Mouse (Mus musculus): ENCODE data around the gene Kcnc3. TPM values are rescaled to one million over a fixed set of nuclear protein-coding genes. Genes with fewer than 3 reads are reported as not detected.

Gene Kcnc3
- polyA plus RNA-seq, 1 experiment, result 0.26 TPM

DNA sequence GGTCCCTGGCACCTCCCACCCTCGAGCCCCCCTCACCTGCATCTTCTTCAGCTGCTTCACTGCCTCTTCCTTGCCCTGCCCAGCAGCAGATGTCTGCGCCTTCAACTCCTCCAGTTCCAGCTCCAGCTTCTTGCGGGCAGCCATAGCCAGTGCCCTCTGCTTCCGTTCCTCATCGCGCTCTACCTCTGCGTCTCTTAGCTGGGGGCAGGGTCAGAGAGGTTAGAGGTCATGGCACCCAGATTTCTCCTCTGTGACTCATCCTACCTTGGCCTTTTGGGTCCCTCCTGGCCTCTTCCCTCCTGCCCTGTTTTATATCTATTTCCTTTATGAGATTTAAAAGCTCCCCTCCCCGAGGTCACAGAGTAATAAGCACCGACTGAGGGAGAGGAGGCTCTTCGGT, 24.8 kb downstream of the Kcnc3 start:
- H3K27me3 ChIP-seq (ENCODE audit: control insufficient read depth, insufficient read depth, insufficient read length), result peaks cover 47% of the 10 kb centered on the region
- H3K36me3 ChIP-seq (ENCODE audit: control insufficient read depth, insufficient read depth), result no peaks in the 10 kb centered on the region
- H3ac ChIP-seq (ENCODE audit: control insufficient read depth, insufficient read length, low read depth), result no peak overlapping the region
- no peaks in the 10 kb centered on the region for H3K79me2 ChIP-seq (ENCODE audit: control insufficient read depth, insufficient read depth)
- no peaks in the 10 kb centered on the region for H3K79me3 ChIP-seq (ENCODE audit: low read depth)
- H3K4me3 ChIP-seq (ENCODE audit: insufficient read depth, poor library complexity, severe bottlenecking), result no peak overlapping the region
- TF ChIP-seq USF1 (IDR thresholded peaks at IDR 0.05; ENCODE audit: low read depth) (no peak), FOSL1 (IDR thresholded peaks at IDR 0.05; ENCODE audit: insufficient read depth, low read length, poor library complexity, severe bottlenecking) (no peak), MAX (IDR thresholded peaks at IDR 0.05) (no peak), CEBPB (IDR thresholded peaks at IDR 0.05; ENCODE audit: low read depth) (no peak), MYOD1 (IDR thresholded peaks at IDR 0.05; ENCODE audit: control insufficient read depth, insufficient read length, low read depth) (no peak), MYOG (IDR thresholded peaks at IDR 0.05; ENCODE audit: control insufficient read depth, extremely low read depth, insufficient read length) (no peak), CTCF (IDR thresholded peaks at IDR 0.05; ENCODE audit: control insufficient read depth, insufficient read depth, insufficient read length) (no peak)

DNA sequence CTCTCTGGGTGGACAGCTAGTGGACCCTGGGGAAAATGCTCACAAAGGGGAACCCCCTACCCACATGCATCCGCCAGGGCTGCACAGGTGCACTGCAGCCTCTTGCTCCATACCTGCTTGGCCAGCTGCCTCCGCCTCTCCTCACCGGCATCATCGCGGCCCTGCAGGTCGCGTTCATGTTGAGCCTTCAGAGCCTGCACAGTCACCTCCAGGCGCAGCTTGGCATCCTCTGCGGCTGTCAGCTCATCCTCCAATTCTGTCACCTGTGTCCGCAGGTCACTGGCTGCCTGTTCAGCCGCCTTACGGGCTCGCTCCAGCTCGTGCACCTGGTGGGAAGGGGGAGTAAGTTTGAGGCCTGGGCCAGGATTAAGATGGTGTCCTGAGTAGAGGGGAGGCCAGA, 25.5 kb downstream of the Kcnc3 start:
- H3K79me2 ChIP-seq (ENCODE audit: control insufficient read depth, insufficient read depth), result no peaks in the 10 kb centered on the region
- no peaks in the 10 kb centered on the region for H3K36me3 ChIP-seq (ENCODE audit: control insufficient read depth, insufficient read depth)
- no peaks in the 10 kb centered on the region for H3K79me3 ChIP-seq (ENCODE audit: low read depth)
- H3ac ChIP-seq (ENCODE audit: control insufficient read depth, insufficient read length, low read depth), result no peak overlapping the region
- no peak overlapping the region for H3K4me3 ChIP-seq (ENCODE audit: insufficient read depth, poor library complexity, severe bottlenecking)
- peaks cover 41% of the 10 kb centered on the region for H3K27me3 ChIP-seq (ENCODE audit: control insufficient read depth, insufficient read depth, insufficient read length)
- TF ChIP-seq CTCF (IDR thresholded peaks at IDR 0.05; ENCODE audit: control insufficient read depth, insufficient read depth, insufficient read length), result no peak

DNA sequence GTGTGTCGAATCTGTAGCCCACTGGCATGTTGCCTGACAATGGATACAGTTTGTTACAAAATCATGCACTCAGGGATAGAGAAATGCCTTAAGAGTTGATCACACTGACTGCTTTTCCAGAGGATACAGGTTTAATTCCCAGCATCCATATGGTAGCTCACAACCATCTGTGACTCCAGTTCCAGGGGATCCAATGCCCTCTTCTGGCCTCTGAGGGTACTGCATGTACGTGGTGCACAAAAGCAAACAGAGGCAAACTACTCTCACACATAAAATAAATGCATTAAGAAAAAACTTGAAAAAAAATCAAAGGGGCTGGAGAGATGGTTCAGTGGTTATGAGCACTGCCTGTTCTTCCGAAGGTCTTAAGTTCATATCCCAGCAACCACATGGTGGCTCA, 26.6 kb downstream of the Kcnc3 start:
- no peaks in the 10 kb centered on the region for H3K79me2 ChIP-seq (ENCODE audit: control insufficient read depth, insufficient read depth)
- peaks cover 32% of the 10 kb centered on the region for H3K27me3 ChIP-seq (ENCODE audit: control insufficient read depth, insufficient read depth, insufficient read length)
- H3K79me3 ChIP-seq (ENCODE audit: low read depth), result no peaks in the 10 kb centered on the region
- TF ChIP-seq MYOD1 (IDR thresholded peaks at IDR 0.05; ENCODE audit: control insufficient read depth, insufficient read length, low read depth), result no peak
- TF ChIP-seq MAX (IDR thresholded peaks at IDR 0.05), result no peak
- TF ChIP-seq FOSL1 (IDR thresholded peaks at IDR 0.05; ENCODE audit: insufficient read depth, low read length, poor library complexity, severe bottlenecking), result no peak
- no peak for TF ChIP-seq CEBPB (IDR thresholded peaks at IDR 0.05; ENCODE audit: low read depth)
- no peak for TF ChIP-seq USF1 (IDR thresholded peaks at IDR 0.05; ENCODE audit: low read depth)
- no peak for TF ChIP-seq CTCF (IDR thresholded peaks at IDR 0.05; ENCODE audit: control insufficient read depth, insufficient read depth, insufficient read length)
- TF ChIP-seq MYOG (IDR thresholded peaks at IDR 0.05; ENCODE audit: control insufficient read depth, extremely low read depth, insufficient read length), result no peak
- H3K36me3 ChIP-seq (ENCODE audit: control insufficient read depth, insufficient read depth), result no peaks in the 10 kb centered on the region
- H3K4me3 ChIP-seq (ENCODE audit: insufficient read depth, poor library complexity, severe bottlenecking), result no peak overlapping the region
- H3ac ChIP-seq (ENCODE audit: control insufficient read depth, insufficient read length, low read depth), result no peak overlapping the region

DNA sequence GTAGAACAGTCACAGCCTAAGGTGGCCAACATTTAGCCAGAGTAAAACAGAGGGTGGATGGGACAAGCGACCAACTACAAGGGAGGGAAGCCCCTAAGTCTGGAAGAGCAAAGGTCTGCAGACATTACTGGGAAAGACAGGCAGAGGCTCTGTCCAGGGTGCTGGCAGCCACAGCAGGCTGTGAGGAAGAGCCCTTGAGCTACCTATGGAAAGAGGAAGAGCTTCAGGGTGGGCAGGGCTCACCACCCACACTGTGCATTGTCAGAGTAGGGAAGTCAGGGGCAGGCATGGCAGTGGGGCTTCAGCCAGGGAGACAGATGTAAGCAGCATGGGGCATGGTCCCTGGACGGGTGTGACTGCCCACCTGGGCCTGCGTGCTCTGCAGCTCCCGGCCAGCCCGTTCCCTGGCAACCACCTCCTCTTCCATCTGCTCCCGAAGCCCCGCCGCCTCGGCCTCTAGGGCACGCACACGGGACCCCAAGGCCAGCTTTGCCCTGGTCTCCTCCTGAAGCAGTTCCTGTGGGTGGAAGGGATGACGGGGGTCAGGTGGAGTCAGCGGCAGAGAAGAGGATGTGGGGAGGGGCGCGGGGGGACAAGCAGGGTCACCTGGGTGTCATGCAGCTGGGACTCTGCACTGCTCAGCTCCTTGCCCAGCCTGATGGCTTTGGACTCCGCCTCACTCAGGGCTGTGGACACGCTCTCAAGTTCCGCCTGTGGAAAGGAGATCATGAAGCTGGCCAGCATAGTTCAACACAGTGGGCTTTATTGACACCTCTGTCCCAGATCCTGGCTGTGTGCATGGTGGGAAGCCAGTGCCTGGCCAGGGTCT, 33.5 kb downstream of the Kcnc3 start:
- Histone ChIP-seq H3ac (ENCODE audit: control insufficient read depth, insufficient read length, low read depth) (no peak overlapping the region), H3K4me3 (ENCODE audit: insufficient read depth, poor library complexity, severe bottlenecking) (no peak overlapping the region), H3K79me2 (ENCODE audit: control insufficient read depth, insufficient read depth) (no peaks in the 10 kb centered on the region)

DNA sequence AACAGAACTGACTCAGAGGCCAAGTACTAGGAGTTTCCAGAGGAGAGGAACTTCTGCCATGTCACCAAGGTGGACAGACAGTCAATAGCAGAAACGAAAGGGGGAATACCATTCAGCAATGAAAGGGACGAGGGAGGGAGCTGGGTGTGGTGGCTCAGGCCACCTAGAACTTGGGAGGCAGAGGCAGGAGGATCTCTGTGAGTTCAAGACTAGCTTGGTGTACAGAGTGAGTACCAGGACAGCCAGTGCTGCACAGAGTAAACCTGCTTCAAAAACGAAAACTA, 34.0 kb downstream of the Kcnc3 start:
- Histone ChIP-seq H3K79me3 (ENCODE audit: low read depth) (no peaks in the 10 kb centered on the region), H3K79me2 (ENCODE audit: control insufficient read depth, insufficient read depth) (no peaks in the 10 kb centered on the region), H3ac (ENCODE audit: control insufficient read depth, insufficient read length, low read depth) (no peak overlapping the region), H3K27me3 (ENCODE audit: control insufficient read depth, insufficient read depth, insufficient read length) (peaks cover 23% of the 10 kb centered on the region), H3K4me3 (ENCODE audit: insufficient read depth, poor library complexity, severe bottlenecking) (no peak overlapping the region), H3K36me3 (ENCODE audit: control insufficient read depth, insufficient read depth) (no peaks in the 10 kb centered on the region)
- TF ChIP-seq MAX (IDR thresholded peaks at IDR 0.05) (no peak), MYOG (IDR thresholded peaks at IDR 0.05; ENCODE audit: control insufficient read depth, extremely low read depth, insufficient read length) (no peak), FOSL1 (IDR thresholded peaks at IDR 0.05; ENCODE audit: insufficient read depth, low read length, poor library complexity, severe bottlenecking) (no peak), MYOD1 (IDR thresholded peaks at IDR 0.05; ENCODE audit: control insufficient read depth, insufficient read length, low read depth) (no peak), USF1 (IDR thresholded peaks at IDR 0.05; ENCODE audit: low read depth) (no peak), CEBPB (IDR thresholded peaks at IDR 0.05; ENCODE audit: low read depth) (no peak), CTCF (IDR thresholded peaks at IDR 0.05; ENCODE audit: control insufficient read depth, insufficient read depth, insufficient read length) (no peak)

More for the DNA sequence above, 33.5 kb downstream of the Kcnc3 start:
- H3K79me3 ChIP-seq (ENCODE audit: low read depth), result no peaks in the 10 kb centered on the region
- peaks cover 19% of the 10 kb centered on the region for H3K27me3 ChIP-seq (ENCODE audit: control insufficient read depth, insufficient read depth, insufficient read length)
- no peaks in the 10 kb centered on the region for H3K36me3 ChIP-seq (ENCODE audit: control insufficient read depth, insufficient read depth)
- no peak for TF ChIP-seq MAX (IDR thresholded peaks at IDR 0.05)
- no peak for TF ChIP-seq USF1 (IDR thresholded peaks at IDR 0.05; ENCODE audit: low read depth)
- TF ChIP-seq CTCF (IDR thresholded peaks at IDR 0.05; ENCODE audit: control insufficient read depth, insufficient read depth, insufficient read length), result no peak
- no peak for TF ChIP-seq MYOG (IDR thresholded peaks at IDR 0.05; ENCODE audit: control insufficient read depth, extremely low read depth, insufficient read length)
- TF ChIP-seq FOSL1 (IDR thresholded peaks at IDR 0.05; ENCODE audit: insufficient read depth, low read length, poor library complexity, severe bottlenecking), result no peak
- no peak for TF ChIP-seq CEBPB (IDR thresholded peaks at IDR 0.05; ENCODE audit: low read depth)
- TF ChIP-seq MYOD1 (IDR thresholded peaks at IDR 0.05; ENCODE audit: control insufficient read depth, insufficient read length, low read depth), result no peak

DNA sequence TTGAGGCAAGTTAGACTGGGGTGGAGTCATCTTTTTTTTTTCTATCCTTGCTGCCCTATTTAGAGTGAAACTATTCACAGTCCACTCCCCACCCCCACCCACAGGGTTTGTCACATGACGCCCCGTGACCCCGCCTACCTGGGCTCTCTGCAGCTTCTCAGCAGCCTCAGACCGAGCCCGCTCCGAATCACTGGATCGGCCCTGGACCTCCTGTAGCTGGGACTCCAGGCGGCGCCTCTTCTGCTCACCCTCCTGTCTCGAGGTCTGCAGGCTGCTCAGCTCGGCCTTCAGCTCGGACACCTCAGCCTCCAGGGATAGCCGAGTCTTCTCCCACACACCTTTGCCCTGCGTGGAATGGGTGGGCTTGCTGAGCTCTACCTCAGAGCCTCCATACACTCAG, 34.4 kb downstream of the Kcnc3 start:
- H3ac ChIP-seq (ENCODE audit: control insufficient read depth, insufficient read length, low read depth), result no peak overlapping the region
- H3K79me3 ChIP-seq (ENCODE audit: low read depth), result no peaks in the 10 kb centered on the region
- no peaks in the 10 kb centered on the region for H3K79me2 ChIP-seq (ENCODE audit: control insufficient read depth, insufficient read depth)
- peaks cover 23% of the 10 kb centered on the region for H3K27me3 ChIP-seq (ENCODE audit: control insufficient read depth, insufficient read depth, insufficient read length)
- H3K4me3 ChIP-seq (ENCODE audit: insufficient read depth, poor library complexity, severe bottlenecking), result no peak overlapping the region
- H3K36me3 ChIP-seq (ENCODE audit: control insufficient read depth, insufficient read depth), result no peaks in the 10 kb centered on the region
- TF ChIP-seq MYOD1 (IDR thresholded peaks at IDR 0.05; ENCODE audit: control insufficient read depth, insufficient read length, low read depth), result no peak
- no peak for TF ChIP-seq MAX (IDR thresholded peaks at IDR 0.05)
- no peak for TF ChIP-seq MYOG (IDR thresholded peaks at IDR 0.05; ENCODE audit: control insufficient read depth, extremely low read depth, insufficient read length)
- no peak for TF ChIP-seq FOSL1 (IDR thresholded peaks at IDR 0.05; ENCODE audit: insufficient read depth, low read length, poor library complexity, severe bottlenecking)
- TF ChIP-seq CTCF (IDR thresholded peaks at IDR 0.05; ENCODE audit: control insufficient read depth, insufficient read depth, insufficient read length), result no peak
- TF ChIP-seq CEBPB (IDR thresholded peaks at IDR 0.05; ENCODE audit: low read depth), result no peak
- no peak for TF ChIP-seq USF1 (IDR thresholded peaks at IDR 0.05; ENCODE audit: low read depth)

Data from C2C12 (cell line).